Mouse (Mus musculus): ENCODE data around the gene Napb. TPM values are rescaled to one million over a fixed set of nuclear protein-coding genes. Genes with fewer than 3 reads are reported as not detected.

The Napb gene
- polyA plus RNA-seq, 1 experiment from 2014 or later: 105 TPM

- H3K4me1 ChIP-seq (ENCODE audit: control insufficient read depth, insufficient read depth, low read length): no peaks in the 10 kb centered on the region
Observed at GRCm38 (mm10) chr2:148690291-148690690, 42.0 kb downstream of the Napb start.

GRCm38 (mm10) chr2:148689444-148690140 lies 42.7 kb downstream of the Napb start:
- no peak overlapping the region for H3K4me2 ChIP-seq (ENCODE audit: low read depth, low read length)
- no peak for ATAC-seq (ENCODE audit: low read depth)
- H3K27me3 ChIP-seq (ENCODE audit: control insufficient read depth, insufficient read depth, low read length): no peaks in the 10 kb centered on the region
- peaks cover 45% of the 10 kb centered on the region for H3K36me3 ChIP-seq (ENCODE audit: control insufficient read depth, insufficient read depth, low read length)
- H3K4me3 ChIP-seq (ENCODE audit: low read depth, low read length): no peak overlapping the region
- WGBS: 92% methylated on average over 6 of the region's 6 CpGs
- H3K9me3 ChIP-seq (ENCODE audit: control insufficient read depth, low read length): no peaks in the 10 kb centered on the region
- no peaks in the 10 kb centered on the region for H3K4me1 ChIP-seq (ENCODE audit: control insufficient read depth, insufficient read depth, low read length)
- H3K9ac ChIP-seq (replicated peaks; ENCODE audit: low read depth, low read length): no peak overlapping the region
- no peak overlapping the region for H3K27ac ChIP-seq (ENCODE audit: low read depth, low read length)

More at GRCm38 (mm10) chr2:148690291-148690690, 42.0 kb downstream of the Napb start:
- no peak overlapping the region for H3K27ac ChIP-seq (ENCODE audit: low read depth, low read length)
- 92% methylated on average over 3 of the region's 3 CpGs for WGBS
- H3K4me3 ChIP-seq (ENCODE audit: low read depth, low read length): no peak overlapping the region
- ATAC-seq (ENCODE audit: low read depth): no peak
- H3K4me2 ChIP-seq (ENCODE audit: low read depth, low read length): no peak overlapping the region
- H3K9ac ChIP-seq (replicated peaks; ENCODE audit: low read depth, low read length): no peak overlapping the region
- H3K9me3 ChIP-seq (ENCODE audit: control insufficient read depth, low read length): no peaks in the 10 kb centered on the region
- H3K27me3 ChIP-seq (ENCODE audit: control insufficient read depth, insufficient read depth, low read length): no peaks in the 10 kb centered on the region
- H3K36me3 ChIP-seq (ENCODE audit: control insufficient read depth, insufficient read depth, low read length): peaks cover 41% of the 10 kb centered on the region

DNA sequence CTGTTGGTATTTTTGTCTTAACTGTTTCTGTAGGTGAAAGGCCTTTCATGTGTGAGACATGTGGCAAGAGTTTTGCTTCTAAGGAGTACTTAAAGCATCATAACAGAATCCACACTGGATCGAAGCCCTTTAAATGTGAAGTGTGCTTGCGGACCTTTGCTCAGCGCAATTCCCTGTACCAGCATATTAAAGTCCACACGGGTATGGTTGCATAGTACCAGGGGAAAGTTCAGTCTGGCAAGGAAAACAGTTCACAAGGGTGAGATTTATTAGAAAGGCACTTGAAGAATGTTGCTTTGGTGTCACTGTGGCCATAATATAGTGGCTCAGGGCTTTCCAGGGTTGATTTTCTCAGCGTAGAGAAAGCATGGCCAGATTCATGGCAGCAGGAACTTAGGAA lies 44.3 kb downstream of the Napb start:
- Histone ChIP-seq H3K27ac (ENCODE audit: low read depth, low read length) (no peak overlapping the region), H3K9me3 (ENCODE audit: control insufficient read depth, low read length) (no peaks in the 10 kb centered on the region), H3K4me3 (ENCODE audit: low read depth, low read length) (no peak overlapping the region), H3K36me3 (ENCODE audit: control insufficient read depth, insufficient read depth, low read length) (peaks cover 42% of the 10 kb centered on the region), H3K27me3 (ENCODE audit: control insufficient read depth, insufficient read depth, low read length) (no peaks in the 10 kb centered on the region), H3K4me2 (ENCODE audit: low read depth, low read length) (no peak overlapping the region), H3K9ac (replicated peaks; ENCODE audit: low read depth, low read length) (no peak overlapping the region), H3K4me1 (ENCODE audit: control insufficient read depth, insufficient read depth, low read length) (no peaks in the 10 kb centered on the region)
- no peak for ATAC-seq (ENCODE audit: low read depth)
- 93% methylated on average over 5 of the region's 5 CpGs for WGBS

DNA sequence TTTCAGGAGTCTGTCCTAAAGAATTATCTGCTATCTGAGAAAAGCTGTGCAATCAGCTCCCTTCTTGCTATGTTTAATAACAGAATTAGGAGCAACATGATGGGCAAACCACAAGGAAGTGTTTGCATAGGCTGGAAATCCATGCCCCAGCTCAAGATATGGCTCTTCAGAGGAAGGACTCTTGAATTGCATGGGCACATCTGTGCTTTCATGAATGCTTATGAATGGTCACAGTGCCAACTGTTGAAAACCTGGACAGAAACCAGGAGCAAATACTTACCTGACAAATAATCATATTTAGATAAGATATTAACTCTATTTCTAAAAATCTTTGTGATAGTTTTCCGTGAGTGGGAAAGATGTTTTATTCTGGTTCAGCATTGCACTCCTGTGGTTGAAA lies 45.4 kb downstream of the Napb start:
- no peak overlapping the region for H3K4me2 ChIP-seq (ENCODE audit: low read depth, low read length)
- peaks cover 7% of the 10 kb centered on the region for H3K4me1 ChIP-seq (ENCODE audit: control insufficient read depth, insufficient read depth, low read length)
- no peaks in the 10 kb centered on the region for H3K27me3 ChIP-seq (ENCODE audit: control insufficient read depth, insufficient read depth, low read length)
- 95% methylated on average over 1 of the region's 1 CpGs for WGBS
- peaks cover 40% of the 10 kb centered on the region for H3K36me3 ChIP-seq (ENCODE audit: control insufficient read depth, insufficient read depth, low read length)
- H3K27ac ChIP-seq (ENCODE audit: low read depth, low read length): no peak overlapping the region
- no peak overlapping the region for H3K9ac ChIP-seq (replicated peaks; ENCODE audit: low read depth, low read length)
- no peaks in the 10 kb centered on the region for H3K9me3 ChIP-seq (ENCODE audit: control insufficient read depth, low read length)
- H3K4me3 ChIP-seq (ENCODE audit: low read depth, low read length): no peak overlapping the region
- no peak for ATAC-seq (ENCODE audit: low read depth)

GRCm38 (mm10) chr2:148685709-148686108 lies 46.6 kb downstream of the Napb start:
- Histone ChIP-seq H3K9me3 (ENCODE audit: control insufficient read depth, low read length) (no peaks in the 10 kb centered on the region), H3K4me1 (ENCODE audit: control insufficient read depth, insufficient read depth, low read length) (peaks cover 11% of the 10 kb centered on the region), H3K9ac (replicated peaks; ENCODE audit: low read depth, low read length) (no peak overlapping the region), H3K27me3 (ENCODE audit: control insufficient read depth, insufficient read depth, low read length) (no peaks in the 10 kb centered on the region), H3K4me3 (ENCODE audit: low read depth, low read length) (no peak overlapping the region), H3K27ac (ENCODE audit: low read depth, low read length) (no peak overlapping the region), H3K4me2 (ENCODE audit: low read depth, low read length) (no peak overlapping the region), H3K36me3 (ENCODE audit: control insufficient read depth, insufficient read depth, low read length) (peaks cover 29% of the 10 kb centered on the region)
- 93% methylated on average over 3 of the region's 3 CpGs for WGBS
- no peak for ATAC-seq (ENCODE audit: low read depth)

GRCm38 (mm10) chr2:148684972-148685371 lies 47.3 kb downstream of the Napb start:
- Histone ChIP-seq H3K4me2 (ENCODE audit: low read depth, low read length) (no peak overlapping the region), H3K4me1 (ENCODE audit: control insufficient read depth, insufficient read depth, low read length) (peaks cover 16% of the 10 kb centered on the region), H3K4me3 (ENCODE audit: low read depth, low read length) (no peak overlapping the region), H3K9me3 (ENCODE audit: control insufficient read depth, low read length) (no peaks in the 10 kb centered on the region), H3K9ac (replicated peaks; ENCODE audit: low read depth, low read length) (no peak overlapping the region), H3K27ac (ENCODE audit: low read depth, low read length) (no peak overlapping the region), H3K36me3 (ENCODE audit: control insufficient read depth, insufficient read depth, low read length) (peaks cover 27% of the 10 kb centered on the region), H3K27me3 (ENCODE audit: control insufficient read depth, insufficient read depth, low read length) (no peaks in the 10 kb centered on the region)
- no peak for ATAC-seq (ENCODE audit: low read depth)
- 100% methylated on average over 2 of the region's 2 CpGs for WGBS

DNA sequence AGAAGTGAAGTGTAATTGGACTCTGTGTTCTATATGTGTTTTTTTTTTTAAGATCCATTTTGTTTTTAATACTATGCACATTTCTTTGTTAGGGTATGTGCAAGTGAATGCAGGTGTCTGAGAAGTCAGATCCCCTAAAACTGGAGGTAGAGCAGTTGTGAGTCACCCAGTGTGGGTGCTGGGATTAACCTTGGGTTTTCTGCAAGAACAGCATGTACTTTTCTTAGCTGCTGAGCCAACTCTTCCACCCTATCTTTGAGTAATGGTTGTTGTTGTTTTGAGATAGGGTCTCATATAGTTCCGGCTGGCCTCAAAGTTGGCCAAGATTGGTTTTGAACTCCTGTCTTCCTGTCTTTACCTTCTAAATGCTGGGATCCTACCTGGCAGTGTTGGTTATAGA lies 49.2 kb downstream of the Napb start:
- H3K27ac ChIP-seq (ENCODE audit: low read depth, low read length): no peak overlapping the region
- peaks cover 18% of the 10 kb centered on the region for H3K36me3 ChIP-seq (ENCODE audit: control insufficient read depth, insufficient read depth, low read length)
- H3K4me2 ChIP-seq (ENCODE audit: low read depth, low read length): no peak overlapping the region
- no peaks in the 10 kb centered on the region for H3K27me3 ChIP-seq (ENCODE audit: control insufficient read depth, insufficient read depth, low read length)
- ATAC-seq (ENCODE audit: low read depth): no peak
- peaks cover 18% of the 10 kb centered on the region for H3K4me1 ChIP-seq (ENCODE audit: control insufficient read depth, insufficient read depth, low read length)
- 100% methylated on average over 1 of the region's 1 CpGs for WGBS
- no peak overlapping the region for H3K9ac ChIP-seq (replicated peaks; ENCODE audit: low read depth, low read length)
- no peak overlapping the region for H3K4me3 ChIP-seq (ENCODE audit: low read depth, low read length)
- H3K9me3 ChIP-seq (ENCODE audit: control insufficient read depth, low read length): no peaks in the 10 kb centered on the region

GRCm38 (mm10) chr2:148681461-148681891 lies 50.8 kb downstream of the Napb start:
- ATAC-seq (ENCODE audit: low read depth): peak; percentile 60
- peak overlapping the region; percentile 67 for H3K4me3 ChIP-seq (ENCODE audit: low read depth, low read length)
- peaks cover 19% of the 10 kb centered on the region for H3K4me1 ChIP-seq (ENCODE audit: control insufficient read depth, insufficient read depth, low read length)
- WGBS: 10% methylated on average over 17 of the region's 17 CpGs
- no peaks in the 10 kb centered on the region for H3K27me3 ChIP-seq (ENCODE audit: control insufficient read depth, insufficient read depth, low read length)
- peak overlapping the region; percentile 55; the same call in 1 of the 2 replicates for H3K27ac ChIP-seq (ENCODE audit: low read depth, low read length)
- peak overlapping the region; percentile 95 for H3K4me2 ChIP-seq (ENCODE audit: low read depth, low read length)
- no peaks in the 10 kb centered on the region for H3K9me3 ChIP-seq (ENCODE audit: control insufficient read depth, low read length)
- H3K9ac ChIP-seq (replicated peaks; ENCODE audit: low read depth, low read length): peak overlapping the region; percentile 82
- peaks cover 17% of the 10 kb centered on the region for H3K36me3 ChIP-seq (ENCODE audit: control insufficient read depth, insufficient read depth, low read length)

GRCm38 (mm10) chr2:148680775-148681291 lies 51.4 kb downstream of the Napb start, which contains the start of gene Gzf1:
Gene Gzf1 (plus strand): TSS chr2:148681023.
- Histone ChIP-seq H3K36me3 (ENCODE audit: control insufficient read depth, insufficient read depth, low read length) (peaks cover 18% of the 10 kb centered on the region), H3K9me3 (ENCODE audit: control insufficient read depth, low read length) (no peaks in the 10 kb centered on the region), H3K4me1 (ENCODE audit: control insufficient read depth, insufficient read depth, low read length) (peaks cover 19% of the 10 kb centered on the region), H3K4me3 (ENCODE audit: low read depth, low read length) (peak within 1 kb of the TSS; percentile 67), H3K27ac (ENCODE audit: low read depth, low read length) (peak within 1 kb of the TSS; percentile 55), H3K27me3 (ENCODE audit: control insufficient read depth, insufficient read depth, low read length) (no peaks in the 10 kb centered on the region), H3K4me2 (ENCODE audit: low read depth, low read length) (peak within 1 kb of the TSS; percentile 95), H3K9ac (replicated peaks; ENCODE audit: low read depth, low read length) (peak within 1 kb of the TSS; percentile 82)
- ATAC-seq (ENCODE audit: low read depth): peak; percentile 93
- under 1% methylated on average over 39 of the region's 39 CpGs for WGBS
